Mouse (Mus musculus) lung, postnatal 10 days (tissue): ENCODE results near the gene Tmem59.
A peak's percentile ranks its signal among the peaks of the same experiment; 100 is the strongest.

Experiments
- DNase-seq: peaks from one replicate; pipeline ENCODE4 v3.0.0; 2021

Gene Tmem59

DNA sequence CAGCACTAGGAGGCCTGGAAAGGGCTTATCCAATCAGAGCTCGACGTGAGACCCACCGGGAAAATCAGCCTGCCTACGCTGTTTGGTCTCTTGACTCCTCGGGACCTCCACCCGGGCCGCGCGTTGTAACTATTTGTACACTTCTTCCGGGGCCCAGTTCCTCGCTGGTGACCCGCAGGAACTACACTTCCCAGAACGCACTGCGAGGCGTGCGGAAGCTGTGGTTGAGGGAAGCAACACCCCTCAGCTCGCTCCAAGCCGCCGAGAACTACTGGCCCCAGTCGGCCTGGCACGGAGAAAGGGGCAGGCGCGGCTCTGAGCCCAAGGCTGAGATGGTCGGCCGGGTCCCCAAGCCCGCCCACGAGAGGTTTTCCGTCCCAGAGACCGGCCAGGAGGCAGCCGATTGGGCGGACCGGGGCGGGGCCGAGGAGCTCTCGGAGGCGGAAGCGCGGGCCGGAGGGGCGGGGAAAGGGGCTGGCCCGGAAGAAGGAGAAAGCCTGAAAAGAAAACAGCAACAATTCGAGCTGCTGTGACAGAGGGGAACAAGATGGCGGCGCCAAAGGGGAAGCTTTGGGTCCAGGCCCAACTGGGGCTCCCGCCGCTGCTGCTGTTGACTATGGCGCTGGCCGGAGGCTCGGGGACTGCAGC, at the start of gene Tmem59:
Gene Tmem59 (plus strand): TSS at position 218 of the 648 bp plus-strand sequence.
- DNase-seq: peak; percentile 99

DNA sequence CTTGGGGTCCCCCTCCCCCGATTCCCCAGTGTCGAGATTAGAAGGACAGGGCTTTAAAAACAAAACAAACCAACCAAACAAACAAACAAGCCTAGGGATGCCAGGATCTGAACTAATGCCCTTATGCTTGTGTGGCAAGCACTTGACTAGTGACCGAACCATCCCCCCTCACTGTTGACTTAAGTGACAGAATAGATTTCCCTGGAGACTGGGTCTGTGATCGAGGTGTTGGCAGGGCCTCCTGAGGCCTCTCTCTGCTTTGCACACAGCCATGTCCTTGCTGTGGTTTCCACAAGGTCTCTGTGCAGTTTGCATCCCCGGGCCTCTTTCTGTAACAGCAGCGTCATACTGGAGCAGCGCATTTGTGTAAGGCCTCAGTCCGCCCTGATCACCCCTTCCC, 48.8 kb upstream of the Tmem59 start:
- no peak for DNase-seq

DNA sequence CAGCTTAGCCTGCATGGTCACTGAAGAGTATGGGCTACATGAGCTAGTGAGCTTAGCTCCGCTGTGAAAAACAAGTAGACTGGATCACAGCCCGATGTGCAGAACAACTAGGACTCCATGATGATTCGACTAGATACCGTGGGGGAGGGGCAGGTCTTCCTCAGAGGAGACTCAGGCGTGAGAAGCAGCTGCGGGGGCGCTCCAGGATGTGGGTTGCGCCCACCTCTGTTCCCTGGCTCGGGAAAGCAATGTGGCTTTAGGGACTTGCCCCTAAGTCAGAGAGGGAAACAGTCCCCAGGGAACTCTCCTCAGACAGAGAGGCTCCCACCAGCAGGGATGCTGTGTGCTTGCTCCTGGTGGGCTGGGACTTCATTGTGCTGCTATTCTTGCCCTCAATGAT, 47.7 kb upstream of the Tmem59 start:
- DNase-seq: no peak

DNA sequence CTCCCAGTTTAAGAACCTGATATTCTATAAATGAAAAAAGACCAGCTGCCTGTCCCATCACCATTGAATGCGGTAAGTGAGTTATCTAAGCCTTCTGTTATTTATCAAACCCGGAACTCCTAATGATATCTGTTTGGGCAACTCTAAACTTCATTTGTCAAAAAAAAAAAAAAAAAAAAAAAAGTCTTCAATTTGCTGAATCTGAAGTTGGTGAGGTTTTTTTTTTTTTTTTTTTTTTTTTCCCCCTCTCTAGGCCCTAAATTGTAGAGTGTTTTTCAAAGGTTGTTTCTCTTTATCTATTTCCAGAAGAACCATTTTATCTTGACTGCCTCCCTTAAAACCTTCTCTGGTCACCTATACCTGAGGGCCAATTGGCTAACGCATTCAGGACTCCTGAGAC, 43.3 kb upstream of the Tmem59 start:
- no peak for DNase-seq

DNA sequence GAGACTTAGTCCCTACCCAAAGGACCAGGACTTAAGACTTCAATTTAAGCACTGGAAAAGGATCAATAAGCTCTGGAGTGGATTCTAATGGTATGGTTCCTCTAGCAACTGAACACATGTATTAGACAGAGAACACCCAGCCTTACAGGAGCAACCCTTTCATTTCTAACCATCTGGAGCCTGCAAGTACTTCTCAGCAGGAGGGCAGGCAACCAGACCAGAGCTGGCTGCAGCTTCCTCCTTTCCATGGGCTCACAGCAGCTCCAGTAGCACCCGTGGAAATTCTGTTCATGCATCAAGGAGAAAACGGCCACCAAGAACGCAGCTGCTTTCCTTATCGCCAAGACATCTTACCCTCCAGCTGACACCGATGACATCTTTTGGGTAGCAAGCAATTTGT, 42.5 kb upstream of the Tmem59 start:
- DNase-seq: no peak

DNA sequence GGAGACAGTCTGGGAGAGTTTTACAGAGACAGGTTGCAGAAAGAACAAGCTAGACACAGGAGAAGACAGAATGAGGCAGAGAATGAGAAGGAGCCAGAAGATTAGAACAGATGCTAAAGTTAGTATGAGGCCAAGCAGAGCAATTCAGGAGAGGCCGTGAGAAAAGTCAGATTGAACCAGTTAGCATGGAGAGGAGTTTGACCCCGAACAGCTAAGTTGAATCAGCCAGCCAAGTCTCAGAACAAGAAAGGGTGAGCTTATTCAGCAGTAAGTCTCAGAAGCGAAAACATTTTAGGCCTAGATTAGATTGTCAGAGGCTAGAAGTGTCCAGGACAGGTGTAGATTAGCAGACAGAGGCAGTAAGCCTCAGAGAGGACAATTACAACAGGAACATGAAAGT, 41.7 kb upstream of the Tmem59 start:
- DNase-seq: no peak

DNA sequence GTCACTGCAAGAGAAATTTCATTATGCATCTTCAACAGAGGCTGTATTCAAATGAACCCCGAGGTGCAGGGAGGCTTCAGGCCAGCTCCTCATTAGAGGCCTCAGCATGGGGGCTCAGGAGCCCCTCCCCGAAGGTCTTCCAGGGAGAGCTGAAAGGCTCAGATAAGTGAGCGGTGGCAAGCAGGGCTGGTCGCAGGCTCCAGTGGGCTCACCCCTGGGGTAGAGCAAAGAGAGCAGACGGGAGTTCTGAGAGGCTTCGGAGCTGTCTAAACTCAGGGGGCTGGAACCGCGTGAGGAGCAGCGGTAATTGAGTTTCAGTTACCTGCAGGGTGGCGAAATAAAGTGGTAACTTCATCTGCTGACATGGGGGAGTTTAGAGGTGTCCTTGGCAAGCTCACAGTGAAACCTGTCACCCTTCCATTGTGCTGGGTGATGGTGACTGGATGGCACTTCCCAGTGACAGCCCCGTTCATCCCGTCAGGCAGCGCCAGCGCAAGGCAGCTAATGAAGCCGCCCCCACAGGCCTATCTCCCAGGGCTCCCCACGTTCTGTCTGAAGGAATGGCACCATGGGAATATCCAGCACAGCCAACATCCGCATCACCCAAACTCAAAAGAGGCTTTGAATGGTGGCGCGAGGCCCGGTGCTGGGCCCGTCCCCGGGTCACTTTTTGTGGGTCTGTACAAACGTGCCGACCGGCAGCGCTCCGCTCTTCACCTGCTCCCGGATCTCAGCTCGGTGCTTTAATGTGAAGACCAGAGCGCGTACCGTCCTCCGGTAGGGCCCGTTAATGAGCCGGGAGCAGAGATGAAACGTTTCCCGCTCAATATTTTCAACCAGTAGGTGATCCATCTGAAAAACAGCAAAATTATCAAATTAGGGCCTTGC, 39.0 kb upstream of the Tmem59 start:
- no peak for DNase-seq

DNA sequence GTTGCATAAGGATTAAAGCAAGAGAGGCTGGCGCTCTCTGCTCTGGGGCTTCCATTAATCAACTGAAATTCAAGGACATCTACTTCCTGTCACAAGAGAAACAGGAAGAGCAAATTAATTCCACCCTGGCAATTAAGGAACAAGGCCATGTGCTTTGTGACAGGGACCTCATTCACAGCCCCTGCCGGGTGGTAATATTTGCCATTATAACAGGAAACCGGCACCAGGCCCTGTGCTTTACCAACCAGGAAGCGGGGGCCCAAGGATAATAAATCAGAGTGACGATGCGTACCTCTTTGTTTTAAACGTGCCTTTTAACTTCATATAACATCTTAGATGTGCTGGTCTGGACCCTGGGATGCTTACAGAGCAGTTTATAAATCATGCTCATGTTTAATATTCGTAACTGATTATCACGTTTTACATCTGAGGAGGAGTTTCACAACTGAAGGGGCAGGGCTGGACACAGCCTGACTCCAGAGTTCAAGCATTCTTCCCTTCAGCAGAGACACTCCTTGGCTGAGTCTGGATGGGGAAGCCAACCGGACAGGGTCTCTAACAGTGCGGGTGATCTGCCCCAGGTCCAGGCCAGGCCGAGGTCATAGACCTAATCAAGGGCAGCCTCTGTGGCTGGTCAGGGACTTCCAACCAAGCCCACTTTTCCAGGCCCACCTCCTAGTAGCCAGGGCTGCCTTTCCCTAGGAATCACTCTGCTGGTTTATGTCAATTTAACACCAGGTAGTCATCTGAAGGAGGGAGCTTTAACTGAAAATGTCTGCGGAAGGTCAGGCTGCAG, 38.2 kb upstream of the Tmem59 start:
- peak; percentile 23 for DNase-seq

DNA sequence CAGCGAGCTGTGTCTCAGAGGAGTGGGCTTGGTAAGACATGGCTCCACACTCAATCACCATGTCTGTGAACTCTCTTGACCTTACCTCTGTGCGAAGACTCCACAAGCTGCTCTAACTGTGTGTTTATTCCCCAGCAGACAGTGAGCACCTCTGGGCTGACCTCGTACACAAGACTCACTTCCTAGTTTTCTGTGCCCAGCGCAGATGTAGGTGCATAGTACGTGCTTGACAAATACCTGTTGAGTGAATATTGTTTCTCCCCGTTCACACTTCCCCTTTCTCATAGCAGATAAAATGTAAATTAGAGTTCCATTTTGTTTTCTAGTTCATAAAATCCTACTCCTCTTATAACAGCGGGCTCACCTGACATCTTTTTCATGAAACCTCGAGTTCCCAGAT, 34.7 kb upstream of the Tmem59 start:
- DNase-seq: no peak

DNA sequence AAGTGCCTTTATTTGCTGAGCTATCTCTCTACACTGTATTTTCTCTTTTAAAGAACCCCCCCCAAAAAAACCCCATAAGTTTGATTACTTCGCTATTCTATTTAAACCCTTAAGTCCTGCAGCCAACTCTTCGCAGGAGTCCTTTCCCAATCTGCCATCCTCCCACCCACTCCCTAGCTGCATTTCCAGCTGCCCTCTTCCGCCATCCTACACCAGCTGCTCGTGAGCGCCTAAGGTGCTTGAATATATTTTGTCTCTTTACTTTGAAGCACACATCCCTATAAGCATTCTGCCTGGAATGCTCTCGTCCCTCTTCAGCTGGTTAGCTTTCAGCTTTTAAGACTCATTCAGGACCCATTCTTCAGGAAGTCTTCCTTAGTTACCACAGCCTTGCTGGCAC, 27.2 kb upstream of the Tmem59 start:
- no peak for DNase-seq

DNA sequence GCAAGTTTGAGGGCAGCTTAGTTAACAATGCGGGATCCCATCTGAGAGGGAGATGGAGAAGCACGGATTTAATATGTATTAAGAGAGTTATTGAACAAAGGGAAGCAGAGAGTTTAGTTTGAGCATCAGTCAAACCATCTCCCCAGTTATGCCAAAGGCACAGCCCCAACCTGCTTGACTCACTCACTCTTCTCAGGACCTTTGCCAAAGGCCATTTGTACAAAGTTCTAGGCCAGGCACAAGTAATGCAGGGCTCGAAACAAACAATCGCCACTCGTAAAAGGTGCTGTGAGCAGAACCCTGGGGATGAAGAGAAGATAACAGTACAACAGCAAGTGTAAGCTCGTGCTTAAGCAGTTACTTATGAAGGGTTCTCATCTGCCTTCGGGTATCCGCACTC, 25.6 kb upstream of the Tmem59 start:
- no peak for DNase-seq

DNA sequence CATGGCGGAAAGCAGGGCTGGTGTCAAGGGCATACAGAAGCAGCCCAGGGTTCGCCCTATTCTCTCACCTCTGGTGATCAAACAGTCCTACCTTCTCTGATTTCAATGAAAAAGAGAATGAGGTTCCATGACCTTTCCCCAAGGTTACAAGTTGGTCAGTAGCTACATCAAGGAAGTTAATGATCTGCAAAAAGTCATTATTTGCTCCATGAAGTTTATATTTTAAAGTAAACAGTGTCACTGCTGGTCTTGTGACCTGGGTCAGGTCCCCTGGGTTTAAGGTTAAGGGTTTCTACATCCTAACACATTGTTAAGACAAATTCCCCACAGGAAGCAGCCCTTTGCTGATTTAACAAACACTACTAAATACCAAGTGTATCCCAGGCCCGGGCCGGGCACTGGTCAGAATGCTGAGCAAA, 21.2 kb upstream of the Tmem59 start:
- no peak for DNase-seq

DNA sequence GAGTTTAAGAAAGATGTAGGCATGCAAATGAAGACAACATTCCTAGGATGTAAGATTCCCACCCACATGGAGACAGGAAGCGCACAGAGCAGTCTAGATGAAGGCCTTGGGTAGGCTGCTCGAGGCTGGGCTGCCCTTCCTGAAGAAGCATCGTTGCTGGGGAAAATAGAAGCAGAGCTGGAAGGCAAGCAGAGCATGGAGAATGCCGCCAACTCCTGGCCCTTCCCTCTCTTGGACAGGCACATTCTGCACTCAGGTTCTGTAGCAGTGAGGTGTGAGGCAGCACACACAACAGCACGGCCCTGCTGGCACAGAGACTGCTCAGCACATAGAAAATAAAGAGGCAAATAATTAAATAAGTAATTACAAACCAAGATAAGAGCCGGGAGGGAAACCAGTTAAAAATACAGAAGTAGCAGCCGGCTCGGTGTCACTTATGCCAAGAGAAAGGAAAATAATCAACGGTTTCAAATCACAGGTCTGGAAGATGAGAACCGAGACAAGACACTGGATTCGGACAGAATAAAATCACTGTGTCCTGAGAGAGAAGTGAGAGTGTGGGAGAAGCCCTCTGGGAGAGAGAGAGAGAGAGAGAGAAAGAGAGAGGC, 18.9 kb upstream of the Tmem59 start:
- DNase-seq: no peak

DNA sequence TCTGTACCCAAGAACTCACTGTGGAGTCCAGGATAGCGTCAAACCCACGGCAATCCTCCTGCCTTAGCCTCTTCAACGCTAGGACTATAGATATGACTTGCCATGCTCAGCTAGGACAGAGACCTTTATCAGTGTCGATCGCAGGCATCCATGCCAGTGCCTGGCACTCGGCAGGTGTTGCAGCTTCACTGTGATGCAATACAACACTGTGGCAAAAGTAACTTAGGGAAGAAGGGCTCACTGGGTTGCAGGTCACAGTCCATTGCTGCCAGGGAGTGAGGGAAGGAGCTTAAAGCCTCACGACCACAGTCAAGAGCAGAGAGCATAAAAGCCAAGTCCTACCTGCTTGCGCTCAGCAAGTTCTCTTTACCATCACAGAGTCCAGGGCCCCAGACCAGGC, 18.0 kb upstream of the Tmem59 start:
- no peak for DNase-seq

DNA sequence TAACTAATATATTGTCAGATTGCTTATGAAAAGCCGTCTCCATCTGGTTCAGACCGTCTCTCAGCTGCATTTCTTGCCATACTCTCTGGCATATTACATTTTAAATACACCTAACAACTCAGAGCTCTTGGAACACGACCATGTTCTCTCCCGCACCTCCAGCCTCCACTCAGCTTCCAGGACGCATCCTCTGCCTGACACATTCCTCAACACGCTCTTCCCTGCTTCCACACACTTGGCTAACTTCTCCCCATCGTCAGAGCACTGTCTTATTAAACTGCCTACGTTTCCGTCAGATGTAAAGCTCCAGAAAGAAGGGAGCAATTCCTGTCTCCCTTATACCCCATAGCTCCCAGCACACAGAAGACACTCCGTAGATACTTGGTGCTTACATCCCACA, 14.9 kb upstream of the Tmem59 start:
- no peak for DNase-seq

DNA sequence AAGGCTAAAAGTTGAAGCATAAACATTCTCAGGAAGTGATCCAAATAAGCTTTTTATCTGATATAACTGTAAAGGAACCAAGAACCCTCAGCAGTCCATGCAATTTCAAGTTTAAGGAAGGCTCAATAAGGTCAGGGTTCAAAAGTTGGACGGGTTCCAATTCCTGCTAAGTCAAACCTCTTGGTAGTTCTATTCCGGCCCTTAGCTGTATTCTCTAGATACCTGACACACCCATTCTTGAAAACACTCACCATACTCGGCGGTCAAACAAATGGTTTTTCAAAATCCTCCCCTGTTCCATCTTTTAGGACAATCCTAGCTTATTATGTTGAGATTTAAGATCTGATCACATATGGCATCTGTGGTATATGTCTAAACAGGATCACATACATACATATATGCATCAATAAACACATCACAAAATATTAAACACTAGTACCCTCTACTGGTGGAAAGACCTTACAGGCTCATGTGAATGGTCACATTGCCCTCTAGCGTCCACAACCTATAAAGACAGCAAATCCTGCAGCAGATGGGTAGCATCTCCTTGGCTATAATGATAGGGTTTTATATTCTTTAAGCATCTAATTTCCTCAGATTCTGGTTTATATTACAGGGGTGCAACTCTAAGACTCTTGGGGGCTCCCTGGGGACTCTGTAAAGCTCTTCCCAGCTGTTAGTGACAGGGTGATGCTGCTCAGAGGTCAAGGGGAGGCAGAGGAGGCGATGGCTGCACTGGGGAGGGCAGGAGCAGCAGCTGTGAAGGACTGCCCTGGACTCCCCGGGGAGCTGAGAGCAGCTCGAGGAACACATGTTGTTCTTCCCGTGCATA, 14.2 kb upstream of the Tmem59 start:
- DNase-seq: peak; percentile 82

DNA sequence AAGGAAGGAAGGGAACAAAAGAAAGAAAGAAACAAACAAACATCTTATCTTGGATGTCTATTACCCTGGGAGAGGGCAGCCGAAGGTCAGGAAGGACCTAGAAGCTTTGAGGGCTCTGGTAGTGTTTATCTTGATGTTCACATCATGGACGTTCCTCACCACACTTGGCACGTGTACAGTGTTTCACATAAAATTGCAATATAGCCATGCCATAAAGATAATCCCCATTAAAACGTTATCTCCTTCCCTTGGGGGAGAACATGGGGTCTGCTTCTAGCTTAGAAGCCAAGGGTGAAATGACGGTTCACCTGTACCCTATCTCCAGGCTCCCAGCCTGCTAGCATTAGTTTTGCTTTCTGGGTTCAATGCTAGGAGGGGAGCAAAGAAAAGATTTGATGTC, 11.5 kb upstream of the Tmem59 start:
- DNase-seq: no peak

DNA sequence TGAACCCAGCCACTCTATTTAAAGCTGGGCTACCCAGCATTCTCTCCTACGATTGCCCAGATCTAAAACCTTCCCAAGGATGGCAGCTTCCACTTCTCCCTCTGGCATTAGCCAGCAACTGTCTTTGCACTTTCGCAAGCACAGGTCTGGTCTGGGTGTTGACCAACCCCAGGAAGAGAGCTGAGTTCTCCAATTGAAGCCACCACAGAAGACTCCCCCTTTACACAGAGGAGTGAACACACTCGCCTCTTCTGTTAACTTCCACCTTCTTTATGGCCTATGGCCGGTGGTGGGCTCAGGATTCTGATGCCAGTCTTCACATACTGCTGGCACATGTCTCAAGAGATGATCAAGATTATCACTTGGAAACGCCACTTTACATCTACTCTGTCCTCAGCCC, 10.4 kb upstream of the Tmem59 start:
- DNase-seq: no peak

DNA sequence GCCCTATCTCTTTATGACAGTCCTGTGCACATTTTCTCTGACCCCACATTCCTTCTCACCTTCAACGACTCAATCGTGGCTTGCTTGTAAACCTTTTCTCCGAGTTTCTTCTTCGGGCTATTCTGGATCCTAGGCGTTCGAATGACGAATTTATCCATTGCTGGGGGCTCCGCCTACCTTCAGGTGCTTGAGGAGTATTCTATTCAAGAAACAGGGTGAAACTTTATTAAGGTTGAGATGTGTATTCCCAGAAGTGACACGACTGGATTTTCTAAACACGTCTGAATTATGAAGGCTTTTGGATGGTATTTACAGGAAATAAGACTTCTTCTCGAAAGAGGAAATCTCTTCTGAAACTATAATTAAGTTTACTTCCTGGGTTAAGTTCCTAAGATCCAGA, 693 bp upstream of the Tmem59 start:
- DNase-seq: no peak

DNA sequence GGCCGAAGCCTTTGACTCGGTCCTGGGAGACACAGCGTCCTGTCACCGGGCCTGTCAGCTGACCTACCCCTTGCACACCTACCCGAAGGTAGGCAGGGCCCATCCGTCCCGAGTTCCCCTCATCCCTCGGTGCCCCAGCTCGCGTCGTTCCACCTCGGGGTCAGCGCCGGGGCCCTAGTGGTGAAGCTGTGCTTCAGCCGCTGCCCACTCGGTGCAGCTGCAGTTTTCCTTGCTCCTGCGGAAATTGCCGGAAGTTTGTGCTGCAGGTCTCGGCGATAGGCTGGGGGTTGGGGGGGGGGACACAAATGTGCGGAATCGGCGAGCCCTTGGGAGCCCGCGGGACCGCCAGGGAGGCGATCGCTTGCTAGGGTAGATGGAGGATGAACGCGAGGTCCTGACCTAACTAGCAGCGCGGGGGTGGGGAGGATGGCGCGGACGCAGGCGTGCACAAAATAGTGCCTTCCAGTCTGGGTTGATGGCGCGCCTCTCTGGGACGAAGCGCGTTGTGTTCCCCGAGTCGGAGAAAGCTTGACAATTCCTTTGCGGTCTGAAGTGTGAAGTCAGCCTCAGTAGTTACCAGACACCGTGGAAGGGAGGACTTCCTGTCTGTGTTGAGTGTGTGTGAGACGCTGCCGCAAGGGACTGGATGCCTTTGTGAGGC, 761 bp downstream of the Tmem59 start, which contains the start of gene Tceanc2:
Gene Tceanc2 (minus strand): TSS at position 287 of the 661 bp plus-strand sequence.
- DNase-seq: peak; percentile 65

DNA sequence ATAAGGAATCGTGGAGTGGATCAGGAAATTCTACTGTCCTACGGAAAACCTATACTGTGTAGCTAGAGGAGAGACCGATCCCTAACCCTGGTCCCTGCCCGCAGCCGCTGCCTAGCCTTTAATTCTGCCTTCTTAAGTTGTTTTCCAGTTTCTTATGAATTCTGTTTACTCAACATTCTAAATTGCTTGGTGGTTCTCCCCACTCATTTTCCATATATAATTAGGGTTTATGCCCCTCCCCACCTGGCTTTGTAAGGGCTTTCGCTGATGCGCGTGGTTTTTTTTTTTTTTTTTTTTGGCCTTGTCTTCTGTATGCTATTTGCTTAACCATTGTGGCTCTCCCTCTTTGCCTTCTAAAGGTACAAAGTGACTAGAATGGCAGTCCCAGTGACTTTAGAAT, 1.4 kb downstream of the Tmem59 start:
- DNase-seq: no peak

DNA sequence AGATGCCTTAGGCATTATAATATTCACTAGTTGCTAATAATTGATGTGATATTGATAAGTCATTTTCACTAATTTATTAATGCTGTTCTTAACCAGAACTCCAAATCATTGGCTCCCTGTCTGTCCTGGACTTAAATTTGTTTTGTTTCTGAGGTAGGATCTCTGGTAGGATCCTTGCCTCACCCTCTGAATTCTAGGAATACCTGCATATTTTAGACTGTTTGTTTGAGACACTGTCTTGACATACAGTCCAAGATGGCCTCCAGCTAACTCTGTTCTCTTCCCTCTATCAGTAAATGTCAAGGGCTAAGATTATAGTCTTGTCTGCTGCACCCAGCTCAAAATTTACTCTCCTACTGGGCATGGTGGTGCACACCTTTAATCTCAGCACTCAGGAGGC, 2.5 kb downstream of the Tmem59 start:
- no peak for DNase-seq
